Mouse (Mus musculus) bone marrow, adult 2 months (tissue): ENCODE measurements around the gene Ccng2.

ENCODE experiments used
- CTCF ChIP-seq: fragments of 200-500 bp; IDR thresholded peaks from 2 replicates; pipeline ENCODE4 v1.5.1; 2011; ENCODE audit warnings: low read length, control low read depth; ENCODE audit not compliant: control insufficient read depth, insufficient read depth
- POLR2A ChIP-seq: fragments of 200-500 bp; IDR thresholded peaks from 2 replicates; pipeline ENCODE4 v1.6.1; 2011; ENCODE audit warnings: low read depth, mild to moderate bottlenecking, control low read depth, low read length, borderline replicate concordance; ENCODE audit not compliant: control insufficient read depth

GRCm38 (mm10) chr5:93227157-93227556, 39.9 kb upstream of the Ccng2 start:
- TF ChIP-seq CTCF (no peak), POLR2A (no peak)
